Mouse (Mus musculus) MN1 (cell line): ENCODE results near the gene Cntn4.
"Not testable (repeated sequence)": the region's sequence is repeated elsewhere in the genome, so short reads cannot be mapped to it uniquely, and the experiment has no call there.

Source experiments
- DNase-seq: peaks from one replicate; pipeline ENCODE4 v3.0.0-alpha.2; 2016; ENCODE audit warnings: low spot score

Cntn4 gene

GRCm38 (mm10) chr6:106332466-106332865 is 655.0 kb downstream of the Cntn4 start:
- DNase-seq, result no peak

DNA sequence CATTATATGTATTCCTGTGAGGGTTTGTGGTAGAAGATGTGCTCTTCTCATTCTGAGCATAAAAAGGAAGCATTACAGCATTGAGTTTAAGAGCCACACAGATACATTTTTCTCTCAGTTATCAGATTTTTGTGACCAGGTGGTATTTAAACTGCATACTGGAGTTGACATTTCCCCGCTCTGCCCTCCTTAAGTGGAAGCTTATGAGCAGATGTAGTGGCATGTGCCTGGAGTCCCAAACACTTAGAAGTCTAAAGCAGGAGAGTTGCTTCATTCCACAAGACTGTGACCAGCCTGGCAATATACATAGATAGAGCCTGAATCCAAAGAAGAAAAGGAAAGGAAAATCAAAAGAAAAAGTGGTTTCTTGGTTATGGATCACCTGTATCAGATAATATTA is 655.5 kb downstream of the Cntn4 start:
- DNase-seq, result no peak

GRCm38 (mm10) chr6:106335066-106335465 is 657.6 kb downstream of the Cntn4 start:
- DNase-seq, result no peak

DNA sequence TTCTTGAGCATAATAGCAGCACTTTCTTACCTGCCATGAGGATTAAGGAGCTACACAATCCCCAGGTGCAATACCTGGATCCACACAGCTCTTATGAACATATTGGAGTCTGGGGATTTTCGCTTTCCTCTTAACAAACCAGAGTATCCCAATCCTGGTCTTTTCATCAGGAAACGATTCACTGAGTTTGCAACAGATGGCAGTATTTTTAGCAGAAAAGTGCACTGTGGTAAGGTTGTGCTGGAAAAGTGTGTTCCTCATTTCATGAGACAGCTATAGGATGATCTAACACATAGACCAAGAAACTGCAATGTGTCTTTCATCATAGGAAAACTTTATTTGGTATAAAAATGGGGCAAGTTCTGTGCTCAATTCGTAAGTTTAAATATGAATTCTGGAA is 659.3 kb downstream of the Cntn4 start:
- DNase-seq, result no peak

DNA sequence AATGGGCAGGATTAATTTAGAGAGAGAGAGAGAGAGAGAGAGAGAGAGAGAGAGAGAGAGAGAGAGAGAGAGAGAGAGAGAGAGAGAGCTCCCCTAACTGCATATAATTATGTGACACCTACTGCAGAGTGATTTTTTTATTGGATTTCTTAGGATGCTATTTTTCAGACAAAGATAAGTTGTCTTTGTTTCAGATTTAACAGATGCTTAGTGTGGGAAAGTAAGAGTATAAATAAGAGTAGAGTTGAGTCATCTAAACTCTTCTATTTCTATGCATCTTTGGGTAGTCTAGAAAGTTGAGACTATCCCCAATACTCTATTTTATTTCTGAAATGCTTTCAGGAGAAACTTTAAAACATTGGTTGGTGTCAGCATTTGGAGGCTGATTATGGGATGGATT is 660.4 kb downstream of the Cntn4 start:
- DNase-seq, result no peak

DNA sequence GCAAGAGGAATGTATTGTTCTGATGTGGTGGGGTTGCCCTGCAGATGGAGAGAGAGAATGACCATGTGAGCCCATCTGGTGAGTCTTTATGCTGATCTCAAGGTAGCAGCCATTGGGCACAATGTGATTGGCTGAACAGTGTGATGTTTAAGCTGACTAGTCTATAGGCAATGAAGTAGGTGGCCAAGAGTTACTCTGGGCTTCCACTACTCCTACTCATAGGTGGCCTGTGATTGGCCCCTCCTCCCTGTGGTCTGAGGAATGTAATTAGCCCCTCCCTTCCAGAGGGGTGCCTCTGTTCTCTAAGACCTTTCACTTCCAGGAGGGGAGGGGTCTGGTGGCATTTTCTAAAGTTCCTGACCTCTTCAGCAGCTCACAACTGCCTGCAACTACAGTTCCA is 663.7 kb downstream of the Cntn4 start:
- DNase-seq, result no peak

- no peak for DNase-seq
Observed at GRCm38 (mm10) chr6:106350072-106350471, 672.6 kb downstream of the Cntn4 start.

DNA sequence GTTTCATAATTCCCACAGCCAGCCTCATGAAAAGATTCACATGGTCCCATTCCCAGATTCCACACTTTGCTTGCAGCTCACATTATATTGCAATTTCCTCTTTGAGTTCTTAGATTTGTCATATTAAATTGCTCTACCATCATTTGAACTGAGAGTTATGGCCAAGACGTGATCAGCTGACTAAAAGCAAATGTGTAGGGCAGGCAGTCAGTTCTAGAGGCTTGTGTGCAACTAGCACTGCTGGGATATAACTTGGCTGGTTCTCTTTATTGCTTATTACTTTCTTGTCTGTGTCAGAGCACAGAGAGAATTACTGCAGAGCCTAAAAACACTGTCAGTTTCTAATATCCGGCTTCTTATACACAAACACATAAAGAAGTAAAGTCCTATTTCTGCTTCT is 673.9 kb downstream of the Cntn4 start:
- no peak for DNase-seq

DNA sequence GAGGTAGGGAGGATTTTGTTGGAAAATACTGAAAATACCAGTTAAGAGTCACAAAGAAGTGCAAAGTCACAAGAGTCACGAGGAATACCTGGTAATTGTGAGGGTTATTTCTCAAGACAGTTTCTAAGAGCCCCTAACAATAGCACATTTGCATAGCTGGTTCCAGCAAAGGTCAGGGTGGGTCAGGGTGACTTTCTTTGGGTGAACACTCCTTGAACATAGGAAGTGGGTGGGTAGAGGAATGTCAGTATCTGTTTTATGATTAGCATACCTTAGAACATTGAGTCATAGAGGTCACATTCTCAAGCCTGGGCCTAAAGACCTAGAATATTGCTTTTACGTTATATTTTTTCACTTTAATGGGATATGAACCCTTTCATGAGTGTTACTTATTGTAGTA is 681.3 kb downstream of the Cntn4 start:
- not testable (repeated sequence) for DNase-seq

DNA sequence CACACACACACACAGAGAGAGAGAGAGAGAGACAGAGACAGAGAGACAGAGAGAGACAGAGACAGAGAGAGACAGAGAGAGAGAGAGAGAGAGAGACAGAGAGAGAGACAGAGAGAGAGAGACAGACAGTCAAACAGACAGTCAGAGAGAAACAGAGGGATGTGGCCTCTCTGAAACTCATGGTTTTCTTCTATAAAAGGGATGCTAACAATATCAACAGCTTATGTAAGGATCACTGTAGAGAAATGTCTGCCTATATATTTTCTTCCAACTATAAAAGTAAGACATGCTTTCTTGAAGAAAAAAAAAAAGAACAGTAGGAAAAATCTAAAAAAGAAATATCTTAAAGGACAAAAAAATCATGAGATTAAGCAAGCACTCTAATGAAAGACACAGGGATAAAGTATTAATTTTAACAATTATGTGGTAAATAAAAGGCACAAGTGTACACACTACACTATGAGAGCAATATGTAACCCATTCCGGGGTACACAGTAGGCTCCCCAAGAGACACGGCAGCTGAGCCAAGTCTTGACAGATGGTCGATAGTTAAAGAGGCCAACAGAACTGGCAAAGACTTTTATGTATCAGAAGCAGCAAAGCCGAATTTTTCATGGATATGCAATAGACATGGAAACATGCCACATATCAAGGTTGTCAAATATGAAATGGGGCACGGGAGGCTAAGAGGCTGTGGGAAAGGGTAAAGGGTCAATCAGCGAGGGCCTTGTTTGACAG is 704.0 kb downstream of the Cntn4 start:
- no peak for DNase-seq

- DNase-seq, result no peak
Observed at GRCm38 (mm10) chr6:106387833-106388406, 710.5 kb downstream of the Cntn4 start.

DNA sequence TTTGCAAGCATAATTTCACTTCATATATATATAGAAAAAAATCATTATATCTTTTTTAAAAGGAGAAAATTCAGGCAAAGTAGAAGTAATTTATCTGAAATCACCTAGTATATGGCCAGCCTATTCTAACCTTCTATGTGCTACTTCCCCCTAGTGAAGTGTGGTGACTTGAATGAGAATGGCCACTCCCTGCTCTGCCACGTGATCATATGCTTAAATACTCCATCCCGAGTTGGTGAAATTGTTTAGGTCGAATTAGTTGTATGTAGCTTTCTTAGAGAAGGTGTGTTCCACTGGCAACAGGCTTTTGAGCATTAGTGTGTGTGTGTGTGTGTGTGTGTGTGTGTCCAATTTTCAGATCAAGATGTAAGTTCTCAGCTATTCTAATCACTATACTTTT is 730.6 kb downstream of the Cntn4 start:
- no peak for DNase-seq

GRCm38 (mm10) chr6:106408634-106409033 is 731.2 kb downstream of the Cntn4 start:
- no peak for DNase-seq

DNA sequence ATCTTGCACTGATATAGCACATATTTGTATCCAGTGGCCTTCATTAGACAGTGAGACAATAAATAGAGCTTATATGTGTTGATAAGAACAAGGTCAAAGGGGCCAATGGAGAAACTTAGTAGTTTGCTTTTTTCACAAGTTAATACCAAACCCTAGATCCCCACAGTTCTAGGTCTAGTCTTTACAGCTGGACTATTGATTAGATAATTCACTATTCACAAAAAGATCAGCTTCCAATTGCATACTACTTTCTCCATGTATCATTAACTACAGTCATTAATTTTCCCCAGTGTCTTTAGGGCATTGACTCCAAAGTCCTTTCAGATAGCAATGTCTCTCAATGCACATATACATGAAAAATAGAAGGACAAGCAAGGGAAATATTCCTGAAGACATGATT is 745.5 kb downstream of the Cntn4 start:
- DNase-seq, result no peak

GRCm38 (mm10) chr6:106423471-106423870 is 746.0 kb downstream of the Cntn4 start:
- no peak for DNase-seq

DNA sequence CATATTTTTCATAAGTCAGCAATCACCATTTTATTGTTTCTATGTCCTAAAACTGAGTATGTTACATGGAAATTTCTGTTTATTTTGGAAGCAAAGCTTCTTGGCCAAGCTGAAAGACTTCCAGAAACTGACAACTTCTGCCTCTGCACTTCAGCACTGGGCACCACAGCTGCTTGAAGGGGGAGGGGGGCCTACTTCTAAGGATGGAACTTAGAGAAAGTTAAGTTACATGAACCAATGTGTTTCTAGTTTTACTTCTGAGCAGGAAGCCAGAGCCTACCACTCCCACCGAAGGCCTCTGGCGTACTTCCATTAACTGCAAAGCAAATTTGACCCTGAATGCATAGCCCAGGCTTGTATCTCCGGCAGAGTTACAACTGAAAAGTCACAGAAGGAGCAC is 749.2 kb downstream of the Cntn4 start:
- DNase-seq, result no peak

DNA sequence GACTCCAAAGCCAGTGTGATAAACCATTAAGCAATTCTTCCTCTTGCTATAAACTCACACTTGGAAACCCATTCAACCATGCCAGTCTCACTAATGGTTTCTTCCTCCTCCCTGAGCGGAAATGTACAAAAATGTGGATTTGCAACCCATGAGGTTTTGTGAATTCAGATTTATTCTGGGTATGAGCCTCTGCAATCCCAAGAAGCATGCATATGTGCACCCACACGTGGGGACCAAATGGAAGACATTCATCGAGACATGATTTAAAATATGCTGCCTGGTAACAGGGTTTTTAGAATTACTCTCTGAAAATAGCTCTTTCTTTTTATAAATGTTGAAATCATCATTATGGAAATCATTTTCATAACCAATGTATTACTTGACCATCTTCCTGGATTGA is 754.0 kb downstream of the Cntn4 start:
- DNase-seq, result no peak

DNA sequence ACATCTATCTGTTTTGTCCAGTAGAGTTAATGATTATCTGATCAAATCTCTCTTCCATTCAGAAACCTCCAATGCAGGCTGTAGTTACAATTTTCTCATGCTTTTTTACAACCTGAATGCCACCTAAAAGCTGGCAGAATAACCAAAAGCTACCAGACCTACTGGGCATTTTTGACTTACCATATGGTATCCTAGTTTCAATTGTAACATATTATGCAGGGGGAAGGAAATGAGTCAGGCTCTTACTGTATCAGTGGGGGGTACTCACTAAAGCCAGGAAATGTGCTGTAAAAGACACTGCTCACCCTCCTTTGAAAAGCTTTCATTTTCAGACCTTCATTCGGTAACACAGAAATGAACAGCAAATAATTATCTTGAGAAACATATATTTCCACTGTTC is 763.3 kb downstream of the Cntn4 start:
- DNase-seq, result no peak

GRCm38 (mm10) chr6:106441246-106441645 is 763.8 kb downstream of the Cntn4 start:
- no peak for DNase-seq

DNA sequence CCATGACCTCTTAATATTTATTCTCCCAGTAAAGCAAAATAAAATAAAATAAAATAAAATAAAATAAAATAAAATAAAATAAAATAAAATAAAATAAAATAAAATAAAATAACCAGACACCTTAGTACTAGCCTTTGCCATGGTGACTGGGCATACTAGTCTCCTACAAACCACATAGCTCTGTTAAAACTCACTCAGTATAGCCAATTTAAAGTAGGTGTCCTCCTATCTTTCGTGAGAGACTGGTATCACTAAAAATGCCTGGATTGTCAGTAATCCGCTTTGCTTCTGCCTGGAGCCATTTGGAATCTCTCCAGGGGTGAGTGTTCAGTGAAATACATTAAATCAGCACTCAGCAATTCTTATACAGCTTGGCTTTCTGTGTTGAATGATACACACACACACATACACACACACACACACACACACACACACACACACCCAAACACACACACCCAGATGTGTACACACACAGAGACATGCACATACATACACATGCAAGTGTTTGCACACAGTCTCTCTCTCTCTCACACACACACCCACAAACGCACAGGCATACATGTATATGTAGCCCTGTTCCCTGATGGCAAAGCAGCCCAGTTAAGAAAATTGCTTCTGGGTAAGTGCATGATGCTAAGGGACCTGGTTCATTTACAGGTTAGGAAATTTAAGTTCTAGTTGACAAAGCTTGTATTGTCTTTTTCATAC is 776.8 kb downstream of the Cntn4 start:
- DNase-seq, result no peak

GRCm38 (mm10) chr6:106455616-106456015 is 778.2 kb downstream of the Cntn4 start:
- no peak for DNase-seq

DNA sequence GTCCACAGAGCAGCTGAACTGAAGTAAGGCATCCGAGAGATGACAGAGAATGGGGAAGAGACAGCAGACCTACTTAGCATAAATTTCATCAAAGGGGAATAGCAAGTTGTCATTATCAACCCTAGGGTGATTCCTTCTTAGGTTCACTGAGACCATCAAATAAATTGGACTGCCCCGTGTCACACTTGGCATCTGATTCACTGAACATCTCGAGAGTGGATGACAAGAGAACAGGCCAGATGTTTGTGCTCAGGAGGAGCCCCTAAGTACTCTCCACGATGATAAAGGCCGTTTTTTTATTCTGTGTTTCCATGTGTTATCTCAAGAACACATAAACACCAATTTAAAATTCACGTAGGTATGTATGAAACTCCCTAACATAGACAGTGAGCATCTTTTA is 780.7 kb downstream of the Cntn4 start:
- DNase-seq, result no peak

- no peak for DNase-seq
Observed at GRCm38 (mm10) chr6:106462403-106462802, 784.9 kb downstream of the Cntn4 start.
